Mouse (Mus musculus) forebrain, embryonic 12.5 days (tissue): Measurements from ENCODE around the gene Cdk17. TPM values are rescaled to one million over a fixed set of nuclear protein-coding genes. Genes with fewer than 3 reads are reported as not detected.
A peak's percentile ranks its signal among the peaks of the same experiment; 100 is the strongest.

Source experiments
- ATAC-seq: fragments of 200-750 bp; cut with Nextera tagmentation; 2 replicates; pipeline ENCODE4 v1.8.0; 2017; ENCODE audit warnings: moderate TSS enrichment; ENCODE audit not compliant: low FRiP score
- H3K27ac ChIP-seq: fragments of 300-500 bp; sonication (generic); 2 replicates; pipeline ENCODE4 v1.5.1; 2016; ENCODE audit warnings: mild to moderate bottlenecking
- H3K27me3 ChIP-seq: fragments of 300-500 bp; sonication (generic); 2 replicates; pipeline ENCODE4 v1.6.1; 2016; ENCODE audit warnings: mild to moderate bottlenecking
- H3K36me3 ChIP-seq: fragments of 300-500 bp; sonication (generic); replicated peaks from 2 replicates; pipeline ENCODE4 v1.6.1; 2016; ENCODE audit warnings: mild to moderate bottlenecking
- H3K4me1 ChIP-seq: fragments of 300-500 bp; sonication (generic); 2 replicates; pipeline ENCODE4 v1.6.1; 2016
- H3K4me2 ChIP-seq: fragments of 300-500 bp; sonication (generic); 2 replicates; pipeline ENCODE4 v1.6.1; 2016; ENCODE audit warnings: mild to moderate bottlenecking, moderate library complexity
- H3K4me3 ChIP-seq: fragments of 300-500 bp; sonication (generic); replicated peaks from 2 replicates; pipeline ENCODE4 v1.5.1; 2016; ENCODE audit warnings: mild to moderate bottlenecking
- H3K9ac ChIP-seq: fragments of 300-500 bp; sonication (generic); 2 replicates; pipeline ENCODE4 v1.6.1; 2016; ENCODE audit warnings: mild to moderate bottlenecking
- H3K9me3 ChIP-seq: fragments of 300-500 bp; sonication (generic); 2 replicates; pipeline ENCODE4 v1.6.1; 2016
- WGBS: fragments of 180-500 bp; shearing (Covaris S2); methylation state at CpG from one replicate; pipeline ENCODE4 v1.1.7; 2016; 5-methylcytosine and 5-hydroxymethylcytosine counted together
- polyA plus RNA-seq: library from polyadenylated mRNA; unstranded; fragments of >200 nt; fragmentation: Nextera tagmentation; extraction: Ambion mirVana; gene quantifications from 2 replicates; pipeline ENCODE4 v1.2.1, GENCODE M21; 2016

The Cdk17 gene
- 44.6 and 45.7 TPM in 2 replicates for polyA plus RNA-seq

DNA sequence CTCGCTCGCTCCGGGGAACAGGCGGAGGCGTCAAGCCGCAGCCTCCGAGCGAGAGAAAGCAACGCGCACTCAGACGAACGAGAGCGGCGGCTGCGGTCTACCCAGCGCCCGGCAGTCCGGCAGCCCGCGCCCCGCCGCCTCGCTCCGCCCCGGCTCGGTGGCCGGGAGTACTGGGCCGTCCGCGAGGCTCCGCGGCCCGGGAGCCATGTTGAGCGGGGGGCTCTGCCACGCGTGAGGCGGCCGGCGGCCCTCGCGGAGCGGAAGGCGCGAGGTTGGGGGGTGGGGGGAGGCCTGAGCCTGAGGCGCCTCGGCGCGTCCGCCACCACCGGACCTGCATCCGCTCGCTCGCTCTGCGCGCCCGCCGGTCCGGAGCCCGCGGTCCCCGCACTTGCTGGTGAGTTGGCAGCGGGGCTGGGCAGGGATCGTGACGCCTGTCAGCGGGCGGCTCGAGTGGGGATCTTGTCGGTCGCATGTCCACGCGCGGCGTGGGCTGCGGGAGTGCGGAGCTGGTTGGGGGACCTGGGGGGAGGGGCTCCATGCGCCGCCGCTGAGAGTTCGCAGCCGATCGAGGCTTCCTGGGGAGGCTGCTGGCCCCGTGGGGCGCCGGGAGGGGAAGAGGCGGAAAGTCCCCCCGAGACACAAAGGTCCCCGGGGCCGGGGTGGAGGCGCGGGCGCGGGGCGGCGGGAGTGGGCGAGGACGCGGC lies at the start of gene Cdk17:
TSS of gene Cdk17 (plus strand) at position 69 of the 704 bp plus-strand sequence.
- Histone ChIP-seq H3K9ac (peak within 1 kb of the TSS; percentile 98), H3K4me2 (peak within 1 kb of the TSS; percentile 74), H3K27ac (peak within 1 kb of the TSS; percentile 100), H3K4me3 (peak within 1 kb of the TSS; percentile 97), H3K36me3 (no peaks in the 10 kb centered on the region), H3K4me1 (peaks cover 30% of the 10 kb centered on the region), H3K9me3 (no peaks in the 10 kb centered on the region), H3K27me3 (no peaks in the 10 kb centered on the region)
- WGBS = under 1% methylated on average over 75 of the region's 97 CpGs
- peak; percentile 73 for ATAC-seq

DNA sequence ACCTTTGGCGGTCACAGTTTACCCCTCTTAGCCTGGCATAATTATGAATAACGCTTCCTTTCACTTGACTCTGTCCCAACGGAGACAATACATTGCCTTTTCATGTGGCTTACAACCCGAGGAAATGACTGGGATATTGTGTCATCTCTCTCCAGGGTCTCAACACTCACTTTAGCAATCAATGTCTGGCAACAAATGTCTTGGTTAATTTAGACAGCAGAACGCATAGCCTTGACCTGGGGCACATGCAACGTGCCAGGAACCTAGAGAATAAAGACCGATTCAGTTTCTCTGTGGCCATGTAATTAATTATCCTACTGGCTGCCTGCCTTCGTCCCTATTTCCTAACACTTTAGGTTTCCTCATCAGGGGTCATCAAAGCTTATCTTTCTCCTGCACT lies 49.3 kb upstream of the Cdk17 start:
- Histone ChIP-seq H3K4me3 (no peak overlapping the region), H3K4me2 (no peak overlapping the region), H3K27me3 (0 out of 2 replicates have a peak, but pooled peaks cover 2% of the 10 kb centered on the region), H3K4me1 (no peaks in the 10 kb centered on the region), H3K36me3 (no peaks in the 10 kb centered on the region), H3K9ac (no peak overlapping the region), H3K27ac (no peak overlapping the region), H3K9me3 (no peaks in the 10 kb centered on the region)
- ATAC-seq = no peak
- 70% methylated on average over 8 of the region's 8 CpGs for WGBS

DNA sequence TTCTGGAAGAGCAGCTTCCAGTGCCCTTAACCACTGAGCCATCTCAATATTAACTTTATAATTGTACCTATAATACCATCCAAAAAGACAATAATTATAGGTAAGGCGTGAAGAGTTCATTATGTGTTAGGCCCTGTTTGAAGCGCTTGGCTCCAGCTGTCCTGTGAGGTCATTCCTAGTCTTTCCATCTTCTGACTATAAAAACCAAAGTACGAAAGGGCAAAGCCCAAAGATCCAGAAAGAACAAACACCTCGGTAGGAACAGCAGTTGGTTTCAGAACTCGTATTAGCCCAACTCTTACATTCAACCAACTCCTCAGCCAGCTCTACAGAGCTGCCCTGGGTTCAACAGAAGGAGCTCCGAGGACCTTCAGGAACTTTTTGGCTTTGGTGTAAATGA lies 48.7 kb upstream of the Cdk17 start:
- no peak for ATAC-seq

DNA sequence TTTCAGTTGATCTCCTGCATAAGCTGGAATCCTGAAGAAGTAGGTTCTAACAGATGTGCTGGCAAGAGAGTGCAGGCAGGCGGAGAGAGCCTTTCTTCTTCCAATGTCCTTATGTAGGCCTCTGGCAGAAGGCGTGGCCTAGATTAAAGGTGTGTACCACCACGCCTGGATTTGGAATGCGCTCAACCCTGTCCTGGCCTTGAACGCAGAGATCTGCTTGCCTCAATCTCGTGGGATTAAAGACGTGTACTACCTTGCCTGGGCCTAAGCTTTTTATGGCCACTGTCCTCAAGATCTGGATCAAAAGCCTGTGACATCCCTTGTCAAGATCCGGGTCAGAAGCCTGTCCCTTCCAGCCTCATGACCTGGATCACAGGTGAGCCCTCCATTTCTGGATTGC lies 46.7 kb upstream of the Cdk17 start:
- H3K4me1 ChIP-seq = no peaks in the 10 kb centered on the region

More for the DNA sequence above, 48.7 kb upstream of the Cdk17 start:
- 89% methylated on average over 6 of the region's 6 CpGs for WGBS
- Histone ChIP-seq H3K27me3 (0 out of 2 replicates have a peak, but pooled peaks cover 2% of the 10 kb centered on the region), H3K4me2 (no peak overlapping the region), H3K4me3 (no peak overlapping the region), H3K9me3 (no peaks in the 10 kb centered on the region), H3K27ac (no peak overlapping the region), H3K4me1 (no peaks in the 10 kb centered on the region), H3K9ac (no peak overlapping the region), H3K36me3 (no peaks in the 10 kb centered on the region)

DNA sequence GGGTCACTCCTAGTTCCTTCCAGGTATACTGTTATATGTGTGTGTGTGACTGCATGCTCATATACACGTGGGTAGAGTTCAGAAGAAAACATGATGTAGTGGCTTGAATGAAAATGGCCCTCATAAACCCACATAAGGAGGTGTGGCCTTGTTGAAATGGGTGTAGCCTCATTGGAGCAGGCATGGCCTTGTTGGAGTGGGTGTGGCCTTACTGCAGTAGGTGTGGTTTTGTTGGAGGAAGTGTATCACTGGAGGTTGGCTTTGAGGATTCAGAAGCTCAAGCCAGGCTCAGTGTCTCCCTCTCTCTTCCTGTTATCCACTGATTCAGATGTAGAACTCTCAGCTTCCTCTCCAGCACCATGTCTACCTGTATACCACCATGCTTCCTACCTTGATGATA lies 45.9 kb upstream of the Cdk17 start:
- H3K36me3 ChIP-seq = no peaks in the 10 kb centered on the region
- no peaks in the 10 kb centered on the region for H3K4me1 ChIP-seq
- ATAC-seq = no peak
- 0 out of 2 replicates have a peak, but pooled peaks cover 2% of the 10 kb centered on the region for H3K27me3 ChIP-seq
- no peak overlapping the region for H3K9ac ChIP-seq
- no peak overlapping the region for H3K4me2 ChIP-seq
- H3K4me3 ChIP-seq = no peak overlapping the region
- 74% methylated on average over 1 of the region's 1 CpGs for WGBS
- H3K9me3 ChIP-seq = no peaks in the 10 kb centered on the region
- H3K27ac ChIP-seq = no peak overlapping the region

More for the DNA sequence above, 46.7 kb upstream of the Cdk17 start:
- Histone ChIP-seq H3K4me3 (no peak overlapping the region), H3K27me3 (0 out of 2 replicates have a peak, but pooled peaks cover 2% of the 10 kb centered on the region), H3K9me3 (no peaks in the 10 kb centered on the region), H3K36me3 (no peaks in the 10 kb centered on the region), H3K4me2 (no peak overlapping the region), H3K9ac (no peak overlapping the region), H3K27ac (no peak overlapping the region)
- 93% methylated on average over 8 of the region's 8 CpGs for WGBS
- no peak for ATAC-seq

DNA sequence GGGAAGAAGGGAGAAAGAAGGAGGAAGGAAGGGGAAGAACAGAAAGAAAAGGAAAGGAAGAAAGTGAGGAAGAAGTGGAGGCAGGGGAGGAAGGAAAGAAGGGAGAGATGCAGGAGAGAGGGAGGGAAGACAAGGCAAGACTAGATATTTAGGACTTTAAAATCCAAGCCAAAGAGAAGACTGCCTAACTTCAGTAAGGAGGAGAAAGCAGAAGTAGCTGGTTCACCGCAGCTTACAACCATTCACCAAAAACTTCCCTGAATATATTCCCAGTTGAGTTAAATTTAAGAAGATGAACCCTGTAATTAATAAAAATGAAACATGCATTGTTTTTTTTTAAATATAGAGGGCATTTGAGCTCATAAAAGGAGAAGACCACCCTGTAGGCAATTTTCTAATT lies 44.9 kb upstream of the Cdk17 start:
- 92% methylated on average over 1 of the region's 1 CpGs for WGBS
- no peak overlapping the region for H3K9ac ChIP-seq
- no peak overlapping the region for H3K4me2 ChIP-seq
- no peak overlapping the region for H3K4me3 ChIP-seq
- H3K36me3 ChIP-seq = no peaks in the 10 kb centered on the region
- no peaks in the 10 kb centered on the region for H3K4me1 ChIP-seq
- ATAC-seq = no peak
- no peak overlapping the region for H3K27ac ChIP-seq
- 0 out of 2 replicates have a peak, but pooled peaks cover 2% of the 10 kb centered on the region for H3K27me3 ChIP-seq
- H3K9me3 ChIP-seq = no peaks in the 10 kb centered on the region

DNA sequence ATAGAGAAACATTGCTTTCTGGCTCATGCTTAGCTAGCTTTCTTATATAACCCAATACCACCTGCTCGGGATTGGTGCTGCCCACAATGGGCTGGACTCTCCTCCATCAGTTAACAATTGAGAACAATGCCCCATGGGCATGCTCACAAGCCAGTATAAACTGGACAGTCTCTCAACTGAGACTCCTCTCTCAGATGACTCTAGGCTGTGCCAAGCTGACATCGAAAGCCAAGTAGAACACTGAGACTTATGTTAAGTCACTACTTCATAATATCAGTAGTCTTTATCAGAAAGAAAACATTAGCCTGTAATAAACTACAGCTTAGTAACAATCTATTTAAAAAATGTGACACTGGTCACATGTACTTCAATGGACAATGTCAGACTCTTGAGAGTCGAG lies 44.0 kb upstream of the Cdk17 start:
- Histone ChIP-seq H3K9ac (no peak overlapping the region), H3K9me3 (no peaks in the 10 kb centered on the region), H3K4me1 (no peaks in the 10 kb centered on the region), H3K36me3 (no peaks in the 10 kb centered on the region), H3K4me2 (no peak overlapping the region), H3K4me3 (no peak overlapping the region), H3K27me3 (0 out of 2 replicates have a peak, but pooled peaks cover 2% of the 10 kb centered on the region), H3K27ac (no peak overlapping the region)
- no peak for ATAC-seq
- WGBS = 85% methylated on average over 3 of the region's 3 CpGs

DNA sequence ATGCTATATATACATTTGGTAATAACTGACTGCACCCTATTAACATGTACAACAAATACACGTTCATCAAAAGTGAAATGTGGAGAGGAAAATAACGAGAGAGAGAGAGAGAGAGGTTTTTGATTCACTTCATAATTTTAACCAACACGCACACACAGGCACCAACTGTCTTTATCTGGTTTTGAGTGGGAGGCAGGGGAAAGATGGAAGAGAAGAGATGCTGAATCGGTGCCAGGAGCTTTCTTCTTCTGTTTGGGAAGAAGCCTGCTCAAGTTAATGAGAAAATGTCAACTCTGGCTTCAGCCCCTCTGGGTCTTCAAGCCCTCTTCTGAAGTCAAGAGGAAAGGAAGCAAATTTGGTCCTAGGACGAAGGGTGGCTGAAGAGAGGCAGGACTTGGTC lies 40.9 kb upstream of the Cdk17 start:
- Histone ChIP-seq H3K27me3 (no peaks in the 10 kb centered on the region), H3K9ac (no peak overlapping the region), H3K36me3 (no peaks in the 10 kb centered on the region), H3K27ac (no peak overlapping the region), H3K4me1 (peaks cover 6% of the 10 kb centered on the region; the same call in 1 of the 2 replicates), H3K4me2 (no peak overlapping the region), H3K9me3 (no peaks in the 10 kb centered on the region), H3K4me3 (no peak overlapping the region)
- no peak for ATAC-seq
- 61% methylated on average over 5 of the region's 5 CpGs for WGBS

DNA sequence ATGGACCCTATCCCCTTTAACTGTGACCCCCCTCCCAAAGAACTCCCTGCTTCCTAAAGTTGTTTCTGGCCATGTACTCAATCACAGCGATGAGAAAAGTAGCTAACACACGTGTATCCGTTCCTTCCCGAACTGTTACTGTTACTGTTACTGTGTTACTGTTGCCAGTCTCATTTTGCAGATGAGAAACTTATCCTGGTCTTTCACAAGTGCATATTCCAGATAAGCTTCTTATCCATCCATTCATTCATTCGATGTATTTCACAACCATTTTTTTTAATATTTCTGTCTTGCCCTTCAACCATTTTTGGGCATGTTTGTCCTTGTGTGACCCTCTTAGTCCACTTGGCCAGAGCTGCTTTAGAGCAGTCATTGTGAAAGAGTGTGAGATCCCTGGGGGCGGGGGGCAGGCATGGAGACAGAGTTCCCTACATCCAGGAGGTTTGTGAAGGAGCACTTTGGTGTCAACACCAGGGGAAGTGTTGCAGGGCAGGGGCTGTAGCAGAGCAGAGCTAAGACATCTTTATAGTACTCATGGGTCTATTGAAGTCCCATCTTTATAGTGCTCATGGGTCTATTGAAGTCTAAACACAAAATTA lies 39.3 kb upstream of the Cdk17 start:
- H3K9ac ChIP-seq = no peak overlapping the region

DNA sequence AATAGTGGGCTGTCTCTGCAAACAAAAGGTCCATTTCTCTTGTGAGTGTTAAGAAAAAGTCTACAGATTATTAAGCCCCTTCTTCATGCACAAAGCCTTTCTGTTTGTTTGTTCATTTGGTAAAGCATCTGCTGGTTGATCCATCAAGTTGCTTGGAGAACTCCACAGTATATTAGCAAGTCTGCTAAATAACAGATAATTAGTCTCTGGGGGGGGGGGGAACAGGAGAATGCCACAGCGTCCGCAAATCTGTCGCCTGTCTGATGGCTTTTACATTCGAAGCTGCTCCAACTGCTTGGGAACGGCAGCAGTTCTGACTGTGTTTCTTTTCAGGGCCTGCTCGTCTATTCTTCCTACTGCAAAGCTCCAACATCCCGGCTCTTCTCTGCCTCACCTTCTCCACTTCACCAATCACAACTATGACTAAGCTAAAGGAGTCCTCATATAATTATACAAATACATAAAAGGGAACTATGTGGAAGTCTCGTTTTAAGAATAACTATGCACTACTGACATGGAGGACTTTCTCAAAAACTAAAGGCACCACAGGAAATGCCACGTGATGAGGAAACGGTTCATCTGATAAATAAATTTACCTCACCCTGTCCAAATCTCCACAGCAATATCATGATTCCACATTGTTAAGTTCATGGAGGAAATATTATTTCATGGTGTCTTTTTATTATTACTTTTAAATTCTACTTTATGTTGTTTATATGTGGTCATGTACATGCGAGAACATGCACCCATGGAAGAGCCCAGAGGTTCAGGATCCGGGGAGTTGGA lies 38.1 kb upstream of the Cdk17 start:
- WGBS = 49% methylated on average over 12 of the region's 12 CpGs
- H3K4me3 ChIP-seq = no peak overlapping the region
- no peak overlapping the region for H3K27ac ChIP-seq
- no peaks in the 10 kb centered on the region for H3K27me3 ChIP-seq
- no peak overlapping the region for H3K4me2 ChIP-seq
- peaks cover 6% of the 10 kb centered on the region; the same call in 1 of the 2 replicates for H3K4me1 ChIP-seq
- ATAC-seq = no peak
- no peaks in the 10 kb centered on the region for H3K36me3 ChIP-seq
- no peaks in the 10 kb centered on the region for H3K9me3 ChIP-seq
- H3K9ac ChIP-seq = no peak overlapping the region

More for the DNA sequence above, 39.3 kb upstream of the Cdk17 start:
- Histone ChIP-seq H3K27me3 (no peaks in the 10 kb centered on the region), H3K4me1 (peaks cover 6% of the 10 kb centered on the region; the same call in 1 of the 2 replicates), H3K27ac (no peak overlapping the region), H3K36me3 (no peaks in the 10 kb centered on the region), H3K4me2 (no peak overlapping the region), H3K4me3 (no peak overlapping the region), H3K9me3 (no peaks in the 10 kb centered on the region)
- 92% methylated on average over 6 of the region's 6 CpGs for WGBS
- no peak for ATAC-seq

DNA sequence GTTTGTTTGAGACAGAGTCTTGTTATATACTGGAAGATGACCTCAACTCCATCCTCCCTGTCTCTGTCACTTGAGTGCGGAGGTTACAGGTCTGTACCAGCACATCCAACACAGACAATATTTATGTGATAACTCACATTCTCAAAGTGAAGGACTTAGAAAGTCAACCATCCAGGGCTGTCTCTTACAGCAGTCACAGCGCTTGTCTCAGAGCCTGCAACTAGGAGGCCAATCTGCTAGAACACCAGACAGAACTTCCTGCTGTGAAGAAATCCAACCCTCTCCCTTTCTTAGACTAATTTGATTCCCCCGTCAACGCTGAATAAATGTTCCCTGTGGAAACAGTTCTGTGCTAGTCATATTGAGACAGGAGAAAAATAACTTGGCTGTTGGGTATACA lies 37.4 kb upstream of the Cdk17 start:
- no peaks in the 10 kb centered on the region for H3K36me3 ChIP-seq
- H3K27me3 ChIP-seq = no peaks in the 10 kb centered on the region
- peaks cover 6% of the 10 kb centered on the region; the same call in 1 of the 2 replicates for H3K4me1 ChIP-seq
- 71% methylated on average over 4 of the region's 4 CpGs for whole genome bisulfite sequencing
- H3K9ac ChIP-seq = no peak overlapping the region
- no peak overlapping the region for H3K4me3 ChIP-seq
- no peak overlapping the region for H3K4me2 ChIP-seq
- H3K27ac ChIP-seq = no peak overlapping the region
- ATAC-seq = no peak
- no peaks in the 10 kb centered on the region for H3K9me3 ChIP-seq

DNA sequence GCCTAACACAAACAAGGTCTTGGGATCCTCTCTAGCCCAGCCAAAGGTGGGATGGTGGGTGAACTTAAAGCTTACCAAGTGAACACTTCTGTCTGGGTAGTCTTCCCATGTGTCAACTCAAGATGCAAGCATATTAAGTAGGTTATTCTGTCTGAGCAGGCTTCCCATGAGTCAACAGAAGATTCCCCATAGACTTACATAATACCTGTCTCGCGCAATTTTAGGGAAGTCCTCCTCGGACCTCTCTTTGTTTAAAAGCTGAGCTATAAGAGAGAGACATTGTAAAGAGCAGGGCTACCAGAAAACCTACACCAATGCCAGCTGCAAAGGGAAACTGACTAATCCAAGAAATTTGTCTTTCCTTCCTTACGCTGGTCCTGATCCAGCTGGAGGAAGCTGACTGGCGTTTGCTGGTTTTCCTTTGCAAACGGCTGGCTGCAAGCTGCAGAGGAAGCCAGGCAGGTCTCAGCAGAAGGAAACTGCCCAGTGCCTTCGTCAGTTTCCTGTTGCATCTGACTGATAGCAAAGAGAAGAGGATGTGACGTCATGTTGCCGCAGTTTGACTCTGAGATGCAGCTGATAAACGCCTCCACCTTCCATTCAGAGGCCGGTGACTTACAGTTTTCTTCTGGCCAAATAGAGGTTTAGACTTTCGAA lies 36.6 kb upstream of the Cdk17 start:
- no peak for ATAC-seq
- Histone ChIP-seq H3K4me2 (no peak overlapping the region), H3K4me3 (no peak overlapping the region), H3K9ac (no peak overlapping the region), H3K9me3 (no peaks in the 10 kb centered on the region), H3K4me1 (peaks cover 6% of the 10 kb centered on the region; the same call in 1 of the 2 replicates), H3K27me3 (no peaks in the 10 kb centered on the region), H3K36me3 (no peaks in the 10 kb centered on the region), H3K27ac (no peak overlapping the region)
- 85% methylated on average over 12 of the region's 12 CpGs for WGBS
